Mouse (Mus musculus) ES-Bruce4 (cell line): ENCODE data around the gene Glrx5. TPM values are rescaled to one million over a fixed set of nuclear protein-coding genes. Genes with fewer than 3 reads are reported as not detected.

Source experiments
- H3K27ac ChIP-seq: 2 replicates; pipeline ENCODE4 v1.5.1; 2012; ENCODE audit warnings: low read length, inconsistent platforms; ENCODE audit not compliant: insufficient read depth
- H3K27me3 ChIP-seq: 2 replicates; pipeline ENCODE4 v1.6.1; 2012; ENCODE audit warnings: mild to moderate bottlenecking, low read length, inconsistent platforms; ENCODE audit not compliant: control insufficient read depth, poor library complexity, insufficient read depth, severe bottlenecking
- H3K36me3 ChIP-seq: 2 replicates; pipeline ENCODE4 v1.6.1; 2012; ENCODE audit warnings: inconsistent platforms, mild to moderate bottlenecking, low read length, moderate library complexity; ENCODE audit not compliant: control insufficient read depth, poor library complexity, insufficient read depth, severe bottlenecking
- H3K4me1 ChIP-seq: one replicate; pipeline ENCODE4 v1.8.1; 2011; ENCODE audit warnings: low read length; ENCODE audit not compliant: control insufficient read depth, insufficient read depth
- H3K4me3 ChIP-seq: 2 replicates; pipeline ENCODE4 v1.5.1; 2011; ENCODE audit warnings: low read depth, mild to moderate bottlenecking, low read length
- H3K9ac ChIP-seq: 2 replicates; pipeline ENCODE4 v1.6.1; 2012; ENCODE audit warnings: low read depth, mild to moderate bottlenecking, inconsistent platforms; ENCODE audit not compliant: poor library complexity, severe bottlenecking
- H3K9me3 ChIP-seq: replicated peaks from 2 replicates; pipeline ENCODE4 v1.6.1; 2012; ENCODE audit warnings: mild to moderate bottlenecking, low read length, inconsistent platforms; ENCODE audit not compliant: control insufficient read depth, poor library complexity, insufficient read depth, severe bottlenecking
- CTCF ChIP-seq: IDR thresholded peaks from one replicate; pipeline ENCODE4 v1.8.1; 2011; ENCODE audit warnings: low read depth, low read length
- EP300 ChIP-seq: IDR thresholded peaks from 2 replicates; pipeline ENCODE4 v1.6.1; 2011; ENCODE audit warnings: low read depth, low read length; ENCODE audit not compliant: insufficient read depth
- POLR2A ChIP-seq: IDR thresholded peaks from one replicate; pipeline ENCODE4 v1.8.1; 2011; ENCODE audit warnings: low read length; ENCODE audit not compliant: insufficient read depth
- polyA plus RNA-seq: library from polyadenylated mRNA; stranded (reverse); fragments of >200 nt; gene quantifications from 2 replicates; pipeline ENCODE4 v1.2.4, GENCODE M21; 2011; ENCODE audit warnings: low read depth; ENCODE audit not compliant: missing spikeins, insufficient read depth, insufficient read length

Gene Glrx5
- polyA plus RNA-seq, 1 experiment: 36.4 TPM

DNA sequence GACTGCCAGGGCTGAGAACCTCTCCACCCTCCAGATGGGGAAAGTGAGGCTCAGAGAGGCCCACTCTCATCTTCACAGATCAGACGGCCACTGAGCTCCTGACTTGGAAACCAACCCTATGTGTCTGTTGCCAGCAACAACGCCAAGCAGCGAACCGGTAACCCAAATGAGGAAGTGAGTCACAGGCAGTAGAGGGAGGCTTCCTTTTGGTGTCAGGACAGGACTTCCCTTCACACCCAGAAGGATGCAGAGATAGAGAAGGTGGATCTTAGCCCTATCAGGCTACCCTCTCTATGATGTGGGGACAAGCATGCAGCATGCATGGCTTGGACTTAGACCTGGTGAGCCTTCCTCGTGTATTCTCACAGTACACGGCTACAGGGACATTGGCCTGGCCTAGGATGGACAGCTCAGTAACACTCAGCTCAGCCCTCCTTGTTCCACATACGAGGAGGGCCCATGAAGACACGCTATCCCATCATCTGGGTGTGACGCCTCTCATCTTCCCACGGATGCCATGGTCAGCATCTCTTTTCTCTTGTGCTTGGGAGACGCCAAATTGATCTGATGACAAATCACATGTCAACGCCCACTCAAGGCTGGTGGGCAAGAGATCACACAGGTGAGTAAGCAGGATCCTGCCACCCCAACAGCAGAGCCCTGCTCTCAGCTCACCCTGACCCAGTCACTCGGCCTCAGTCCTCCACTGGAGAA lies 41.6 kb upstream of the Glrx5 start:
- no peaks in the 10 kb centered on the region for H3K27me3 ChIP-seq
- H3K9ac ChIP-seq: no peak overlapping the region
- no peak overlapping the region for H3K27ac ChIP-seq
- H3K4me1 ChIP-seq: no peaks in the 10 kb centered on the region
- H3K36me3 ChIP-seq: no peaks in the 10 kb centered on the region
- no peaks in the 10 kb centered on the region for H3K9me3 ChIP-seq
- TF ChIP-seq CTCF (no peak), POLR2A (no peak), EP300 (no peak)
- H3K4me3 ChIP-seq: no peak overlapping the region

- Histone ChIP-seq H3K4me3 (no peak overlapping the region), H3K4me1 (no peaks in the 10 kb centered on the region), H3K9me3 (no peaks in the 10 kb centered on the region), H3K36me3 (no peaks in the 10 kb centered on the region), H3K9ac (no peak overlapping the region), H3K27me3 (no peaks in the 10 kb centered on the region), H3K27ac (no peak overlapping the region)
- TF ChIP-seq EP300 (no peak), CTCF (no peak), POLR2A (no peak)
Observed at GRCm38 (mm10) chr12:104992123-104992741, 40.3 kb upstream of the Glrx5 start.

DNA sequence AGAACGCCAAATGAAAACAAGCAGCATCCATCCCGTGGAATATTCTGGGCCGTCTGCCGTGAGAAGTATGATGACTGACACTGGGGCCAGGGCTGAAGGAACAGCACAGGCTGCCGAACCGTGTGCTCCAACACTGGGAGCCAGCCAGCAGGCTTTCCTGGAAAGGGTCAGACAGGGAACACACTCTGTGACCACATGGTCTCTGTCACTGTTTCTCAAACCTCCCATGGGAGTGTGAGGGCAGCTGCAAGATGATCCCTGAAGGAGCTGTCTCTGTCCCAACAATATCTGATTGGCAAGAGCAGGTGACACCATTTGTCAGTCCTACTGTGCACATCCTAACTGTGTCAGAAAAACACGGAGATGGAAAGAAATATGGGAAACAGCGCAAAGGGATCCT lies 39.6 kb upstream of the Glrx5 start:
- TF ChIP-seq CTCF (no peak), EP300 (no peak), POLR2A (no peak)

GRCm38 (mm10) chr12:104995259-104995876 lies 37.1 kb upstream of the Glrx5 start:
- TF ChIP-seq POLR2A (no peak), EP300 (no peak), CTCF (no peak)
- Histone ChIP-seq H3K36me3 (no peaks in the 10 kb centered on the region), H3K4me3 (no peak overlapping the region), H3K27me3 (no peaks in the 10 kb centered on the region), H3K9me3 (no peaks in the 10 kb centered on the region), H3K9ac (no peak overlapping the region), H3K4me1 (peaks cover 6% of the 10 kb centered on the region), H3K27ac (no peak overlapping the region)

More for the DNA sequence above, 39.6 kb upstream of the Glrx5 start:
- H3K27ac ChIP-seq: no peak overlapping the region
- H3K9me3 ChIP-seq: no peaks in the 10 kb centered on the region
- no peaks in the 10 kb centered on the region for H3K4me1 ChIP-seq
- H3K9ac ChIP-seq: no peak overlapping the region
- H3K36me3 ChIP-seq: no peaks in the 10 kb centered on the region
- H3K4me3 ChIP-seq: no peak overlapping the region
- H3K27me3 ChIP-seq: no peaks in the 10 kb centered on the region

DNA sequence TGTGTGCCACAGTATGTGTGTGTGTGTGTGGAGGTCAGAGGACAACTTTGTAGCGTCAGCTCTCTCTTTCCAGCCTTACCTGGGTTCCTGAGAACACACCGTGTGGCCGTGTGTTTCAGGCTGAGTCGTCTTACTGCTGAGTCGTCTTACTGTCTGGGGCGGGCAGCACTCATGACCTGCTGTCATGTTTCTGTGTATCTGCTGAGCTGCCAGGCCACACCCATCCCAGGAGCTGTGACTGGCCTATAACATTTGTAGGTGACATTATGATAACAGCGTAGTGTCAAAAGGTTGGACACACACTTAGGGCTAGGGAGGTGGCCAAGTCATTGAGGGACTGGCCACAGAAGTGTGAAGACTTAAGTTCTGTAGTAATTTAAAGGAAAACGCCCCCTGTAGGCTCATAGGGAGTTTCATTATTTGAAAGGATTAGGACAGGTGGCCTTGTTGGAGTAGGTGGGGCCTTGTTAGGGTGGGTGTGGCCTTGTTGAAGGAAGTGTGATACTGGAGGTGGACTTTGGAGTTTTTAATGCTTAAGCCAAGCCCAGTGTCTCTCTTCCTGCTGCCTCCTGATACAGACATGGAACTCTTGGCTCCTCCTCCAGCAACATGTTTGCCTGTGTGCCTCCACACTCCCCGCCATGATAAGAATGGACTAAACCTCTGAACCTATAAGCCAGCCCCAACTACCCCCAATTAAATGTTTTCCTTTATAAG lies 36.3 kb upstream of the Glrx5 start:
- no peak overlapping the region for H3K9ac ChIP-seq
- H3K36me3 ChIP-seq: no peaks in the 10 kb centered on the region
- no peak overlapping the region for H3K4me3 ChIP-seq
- H3K27ac ChIP-seq: no peak overlapping the region
- peaks cover 10% of the 10 kb centered on the region for H3K4me1 ChIP-seq
- H3K9me3 ChIP-seq: no peaks in the 10 kb centered on the region
- no peak for TF ChIP-seq CTCF
- TF ChIP-seq EP300: no peak
- no peak for TF ChIP-seq POLR2A
- H3K27me3 ChIP-seq: no peaks in the 10 kb centered on the region

DNA sequence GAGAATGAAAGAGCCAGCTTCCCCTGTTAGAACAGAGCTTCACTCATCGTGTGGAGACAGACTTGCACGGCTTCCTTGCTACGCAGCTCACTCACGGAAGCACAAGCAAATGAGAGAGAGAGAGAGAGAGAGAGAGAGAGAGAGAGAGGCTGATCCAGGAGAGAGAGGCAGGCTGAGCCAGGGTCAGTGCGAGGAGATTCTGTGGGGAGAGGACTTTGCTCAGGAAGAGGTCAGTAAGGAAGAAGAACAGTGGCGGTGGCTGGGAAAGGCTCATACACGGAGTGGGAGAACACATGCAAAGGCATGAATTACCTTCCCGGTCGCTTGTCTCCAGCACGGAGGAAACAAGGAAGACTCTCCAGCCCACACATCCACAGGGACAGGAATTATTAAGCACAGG lies 35.3 kb upstream of the Glrx5 start:
- Histone ChIP-seq H3K27me3 (no peaks in the 10 kb centered on the region), H3K9ac (no peak overlapping the region), H3K4me3 (no peak overlapping the region), H3K9me3 (no peaks in the 10 kb centered on the region), H3K27ac (no peak overlapping the region), H3K36me3 (no peaks in the 10 kb centered on the region), H3K4me1 (peaks cover 10% of the 10 kb centered on the region)
- no peak for TF ChIP-seq CTCF
- TF ChIP-seq POLR2A: no peak
